Mouse (Mus musculus) layer of hippocampus, adult 11-12 months (tissue): ENCODE measurements around the gene Peli2.
A peak's percentile ranks its signal among the peaks of the same experiment; 100 is the strongest.

Experiments
- DNase-seq: peaks from one replicate; pipeline ENCODE4 v3.0.0; 2022; ENCODE audit warnings: low spot score

The Peli2 gene

DNA sequence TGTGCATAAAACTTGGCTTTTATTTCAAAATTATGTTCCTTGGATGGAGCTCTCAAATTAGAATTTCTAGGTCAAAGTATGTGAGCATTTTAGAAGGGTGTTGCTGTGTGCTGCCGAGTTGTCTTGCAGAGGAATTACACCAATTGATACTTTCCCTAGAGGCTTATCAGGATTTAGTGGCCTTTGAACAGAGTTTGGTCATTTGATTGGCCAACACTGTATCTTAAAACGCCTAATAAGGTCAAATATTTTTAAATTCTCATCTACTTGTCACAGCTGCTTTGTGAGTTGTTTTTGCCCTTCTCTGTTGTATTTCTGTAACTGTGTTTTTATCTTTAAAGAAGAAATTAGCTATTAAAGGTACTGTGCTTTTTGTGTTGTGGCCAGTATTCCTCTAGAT, 32.4 kb downstream of the Peli2 start:
- DNase-seq: no peak

DNA sequence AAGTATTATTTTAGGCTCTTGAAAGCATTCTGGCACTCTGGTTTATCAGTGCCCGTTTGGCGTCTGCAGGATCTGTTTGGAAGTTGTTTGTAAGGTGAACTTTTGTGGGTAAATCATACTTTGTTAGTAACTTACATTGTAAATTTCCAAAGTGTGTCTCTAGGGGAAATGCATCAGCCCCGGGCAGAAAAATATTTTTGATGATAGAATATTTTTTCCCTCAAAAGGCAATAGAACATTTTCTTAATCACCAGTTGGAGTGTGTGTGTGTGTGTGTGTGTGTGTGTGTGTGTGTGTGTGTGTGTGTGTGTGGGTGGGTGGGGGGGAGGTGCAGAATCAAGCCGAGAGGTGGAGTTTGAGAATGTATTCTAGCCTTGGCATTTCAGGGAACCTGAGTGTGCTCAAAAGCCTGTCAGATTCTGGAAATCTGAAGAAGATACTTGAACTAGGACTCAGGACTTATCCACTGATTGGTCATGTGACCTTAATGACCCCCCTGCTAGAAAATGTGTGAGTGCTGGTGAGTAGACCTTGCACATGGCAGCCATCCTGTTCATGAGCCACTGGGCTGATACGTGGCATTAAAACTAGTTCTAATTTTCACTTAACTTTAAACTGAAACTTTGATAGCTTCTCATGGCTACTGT, 33.4 kb downstream of the Peli2 start:
- no peak for DNase-seq

DNA sequence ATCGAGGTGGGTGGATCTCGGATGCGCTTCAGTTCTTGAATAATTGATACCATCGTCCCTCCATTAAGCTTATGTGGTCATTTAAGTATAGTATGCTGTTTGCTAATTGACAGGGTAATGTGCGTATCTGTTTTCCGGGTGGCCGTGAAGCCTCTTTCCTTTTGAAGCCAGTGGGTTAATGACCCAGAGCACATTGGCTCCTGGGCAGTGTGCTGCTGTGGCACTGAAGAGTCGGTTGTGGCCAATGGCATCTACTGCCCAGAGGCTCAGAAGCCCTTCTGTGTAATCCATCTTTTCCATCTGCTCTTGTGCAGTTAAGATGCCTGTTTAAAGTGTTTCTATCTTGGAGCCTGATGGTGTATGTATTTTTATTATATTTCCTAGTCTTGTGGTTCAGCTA, 34.0 kb downstream of the Peli2 start:
- no peak for DNase-seq

DNA sequence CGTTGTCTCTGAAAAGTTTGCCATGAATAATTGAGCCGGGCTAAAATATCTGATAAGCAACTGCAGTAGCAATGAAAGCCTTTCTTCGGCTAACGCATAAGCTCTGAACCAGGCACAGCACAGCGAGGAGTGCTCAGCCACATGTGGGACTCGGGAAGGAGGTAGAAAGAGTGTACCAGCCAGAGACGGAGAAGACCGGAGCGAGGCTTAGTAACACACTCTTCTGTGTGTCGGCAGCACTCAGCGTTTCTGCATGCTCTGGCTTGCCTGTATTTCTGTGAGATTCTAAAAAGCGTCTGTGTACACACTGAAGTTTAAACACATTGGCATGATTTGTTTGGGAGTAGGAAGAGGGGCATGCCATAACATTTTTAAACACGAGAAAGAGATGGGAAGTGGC, 34.5 kb downstream of the Peli2 start:
- no peak for DNase-seq

- no peak for DNase-seq
Observed at GRCm38 (mm10) chr14:48157085-48157484, 36.5 kb downstream of the Peli2 start.

DNA sequence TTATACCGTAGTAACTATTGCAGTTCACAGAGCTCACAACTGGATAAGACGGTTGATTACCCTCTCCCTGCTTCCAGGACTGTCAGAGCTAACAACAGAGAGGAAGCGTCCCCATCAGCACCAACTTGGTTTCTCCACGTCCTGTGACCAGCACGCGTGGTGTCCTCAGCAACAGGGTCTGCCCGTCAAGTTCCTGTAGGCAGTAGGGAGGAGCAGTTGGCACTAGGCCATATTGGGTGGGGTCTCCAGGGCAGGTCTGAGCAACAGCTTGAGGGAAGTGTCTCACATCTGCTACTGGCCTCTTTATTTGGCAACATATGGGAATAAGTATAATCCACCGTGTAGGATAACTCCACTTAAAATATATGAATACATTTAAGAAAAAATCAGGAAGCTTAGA, 37.2 kb downstream of the Peli2 start:
- no peak for DNase-seq

GRCm38 (mm10) chr14:48159401-48159800, 38.8 kb downstream of the Peli2 start:
- no peak for DNase-seq

GRCm38 (mm10) chr14:48162446-48162845, 41.8 kb downstream of the Peli2 start:
- no peak for DNase-seq

DNA sequence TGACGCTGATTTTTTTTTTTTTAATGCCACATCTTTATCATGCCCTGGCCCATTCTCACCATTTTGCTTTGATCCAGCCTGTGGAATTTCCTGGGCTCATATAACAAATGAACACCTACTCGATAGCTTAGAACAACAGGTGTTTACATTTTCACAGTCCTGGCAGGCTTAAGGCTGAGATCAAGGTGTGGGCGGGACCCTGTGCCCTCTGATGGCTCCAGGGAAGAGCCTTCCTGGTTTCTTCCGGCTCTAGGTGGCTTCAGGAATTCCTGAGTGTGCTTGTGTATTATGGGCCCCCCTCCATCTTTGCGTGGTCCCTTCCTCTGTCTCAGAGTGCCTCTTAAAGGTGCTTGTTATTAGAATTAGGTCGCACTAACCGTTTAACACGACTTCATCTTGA, 44.3 kb downstream of the Peli2 start:
- DNase-seq: no peak

DNA sequence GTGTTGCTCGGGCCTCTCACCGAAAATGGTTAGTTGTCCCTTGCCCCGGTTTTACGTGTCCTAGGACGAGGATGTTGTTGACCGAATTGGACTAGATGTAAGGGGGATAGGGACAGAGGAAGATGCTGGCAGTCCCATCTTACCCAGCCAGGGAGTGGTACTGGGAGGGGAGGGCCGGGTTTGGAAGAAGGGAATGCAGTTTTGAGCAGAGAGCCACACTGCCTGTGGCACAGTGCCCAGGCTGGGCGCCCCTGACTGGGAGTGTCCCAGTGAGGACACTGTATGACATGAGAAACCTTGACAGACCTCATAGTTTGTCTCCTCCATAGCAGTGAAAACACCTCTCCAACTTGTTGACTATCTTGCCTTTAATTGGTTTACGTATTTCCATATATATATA, 45.8 kb downstream of the Peli2 start:
- DNase-seq: no peak

DNA sequence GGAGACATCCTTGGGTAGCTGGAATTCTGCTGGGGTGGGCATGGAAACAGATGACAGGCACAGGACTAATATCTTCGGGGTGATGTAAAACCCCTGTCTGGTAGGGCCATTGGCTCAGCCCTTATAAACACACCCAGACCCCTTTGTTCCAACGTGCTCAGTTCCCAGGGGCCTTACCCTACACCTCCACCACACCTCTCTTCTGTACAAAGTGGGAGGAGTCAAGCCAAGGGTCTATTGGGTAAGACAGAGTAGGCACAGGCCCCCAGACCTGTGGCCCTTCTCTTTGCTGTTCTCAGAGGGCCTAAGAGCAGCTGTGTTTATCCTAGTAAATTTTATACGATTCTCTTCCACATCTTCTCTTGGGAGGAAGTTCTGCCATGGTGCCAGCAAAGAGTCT, 46.4 kb downstream of the Peli2 start:
- DNase-seq: no peak

GRCm38 (mm10) chr14:48168116-48168515, 47.5 kb downstream of the Peli2 start:
- DNase-seq: no peak

DNA sequence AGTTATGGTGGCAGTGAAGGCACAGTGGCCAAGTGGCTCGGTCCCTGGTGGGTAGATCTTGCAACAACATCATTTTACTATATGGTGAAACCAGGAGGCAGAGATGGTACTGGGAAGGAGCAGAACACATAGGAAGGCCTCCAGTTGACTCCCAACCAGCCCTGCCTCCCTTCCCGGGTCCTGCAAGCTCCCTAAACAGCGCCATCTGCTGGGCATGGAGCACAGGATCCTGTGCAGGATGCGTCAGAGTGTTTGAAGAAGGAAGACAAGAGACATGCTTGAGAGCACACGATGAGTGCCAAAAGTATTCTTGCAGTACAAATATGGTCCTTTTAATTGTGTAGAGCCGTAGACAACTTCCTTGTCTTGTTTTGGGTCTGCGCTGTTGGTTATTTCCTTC, 49.3 kb downstream of the Peli2 start:
- peak; percentile 31 for DNase-seq

- no peak for DNase-seq
Observed at GRCm38 (mm10) chr14:48171268-48171667, 50.6 kb downstream of the Peli2 start.

- DNase-seq: no peak
Observed at GRCm38 (mm10) chr14:48172026-48172425, 51.4 kb downstream of the Peli2 start.

DNA sequence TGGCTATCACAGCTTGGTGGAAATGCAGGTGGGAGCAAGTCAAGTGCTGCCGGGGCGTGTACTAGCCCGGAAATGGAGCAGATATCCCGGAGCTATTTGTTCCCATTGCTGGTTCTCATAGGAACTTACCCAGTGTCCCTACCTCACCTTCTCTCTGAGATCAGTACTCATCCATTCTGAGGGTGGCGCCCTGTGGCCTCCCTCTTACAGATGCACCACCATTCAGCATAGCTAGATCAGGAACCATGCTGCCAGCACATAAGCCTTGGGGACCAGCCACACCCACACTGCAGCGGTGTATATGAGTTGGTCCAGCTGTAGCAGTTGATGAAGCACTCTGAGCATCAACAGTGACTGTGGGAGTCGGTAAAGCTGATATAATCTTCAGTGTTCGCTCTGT, 52.3 kb downstream of the Peli2 start:
- DNase-seq: no peak

- DNase-seq: no peak
Observed at GRCm38 (mm10) chr14:48173840-48174239, 53.2 kb downstream of the Peli2 start.

GRCm38 (mm10) chr14:48174356-48174755, 53.7 kb downstream of the Peli2 start:
- no peak for DNase-seq

GRCm38 (mm10) chr14:48175115-48175514, 54.5 kb downstream of the Peli2 start:
- no peak for DNase-seq

GRCm38 (mm10) chr14:48178304-48178995, 57.8 kb downstream of the Peli2 start:
- no peak for DNase-seq

DNA sequence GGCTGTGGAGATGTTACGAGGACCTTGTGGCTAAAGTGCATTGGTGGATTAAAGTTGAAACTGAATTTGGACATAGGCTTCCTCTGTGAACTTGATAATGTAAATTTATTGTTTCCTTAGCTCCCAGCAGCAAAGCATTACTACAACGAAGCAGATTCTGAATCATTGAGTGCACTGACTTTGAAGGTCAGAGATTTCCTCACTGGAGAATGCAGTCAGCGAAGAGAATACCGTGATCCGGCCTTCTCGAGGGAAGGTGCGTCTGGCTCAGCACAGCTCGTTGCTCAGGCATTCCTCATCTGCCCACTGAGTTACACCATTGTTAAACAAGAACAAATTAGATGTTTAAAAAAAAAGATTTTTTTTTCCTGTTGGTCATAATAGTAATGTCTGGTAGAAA, 58.4 kb downstream of the Peli2 start:
- no peak for DNase-seq

- no peak for DNase-seq
Observed at GRCm38 (mm10) chr14:48186302-48186701, 65.7 kb downstream of the Peli2 start.

- DNase-seq: no peak
Observed at GRCm38 (mm10) chr14:48187100-48187499, 66.5 kb downstream of the Peli2 start.

DNA sequence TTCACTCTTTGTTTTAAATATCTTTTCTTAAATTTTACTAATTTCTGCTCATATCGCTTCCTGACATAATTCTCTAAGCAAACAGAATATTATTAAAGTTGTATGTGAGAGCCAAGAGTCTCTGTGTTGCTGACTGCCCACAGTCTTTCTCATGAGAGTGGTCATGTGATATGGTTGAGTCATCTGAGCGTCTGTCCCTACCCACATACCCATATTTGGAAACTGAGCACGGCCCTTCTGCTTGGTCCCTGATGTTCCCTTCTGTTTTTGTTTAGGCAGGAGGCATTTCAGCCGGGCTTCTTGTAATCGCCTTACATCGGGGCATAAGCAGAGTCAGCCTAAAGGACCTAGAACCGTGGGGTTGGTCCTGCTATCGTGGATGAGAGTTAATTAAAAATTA, 68.7 kb downstream of the Peli2 start:
- peak; percentile 67 for DNase-seq
